Comparison of ENCODE assay signal across 26 mouse cellular contexts in genomic region chr2:131517550-131517949, GRCm38 (mm10). TPM values are rescaled to one million over a fixed set of nuclear protein-coding genes. Genes with fewer than 3 reads are reported as not detected.
DNase-seq lines count a peak whose midpoint lies in the region; ATAC-seq and TF ChIP-seq lines count a peak whose summit lies in the region.
"Had no signal": no experiment of that assay in that cellular context is flagged by ENCODE, and none has a peak within 500 bp of the region (broad histone marks: within the 10 kb centered on the region; RNA-seq: fewer than 3 reads in every experiment).

No protein-coding gene starts in this region.

- H3K9me3 ChIP-seq in CH12.LX (replicated peaks; ENCODE audit: low read length), result no peaks in the 10 kb centered on the region
- no peaks in the 10 kb centered on the region for H3K9me3 ChIP-seq in stomach, postnatal 0 days (ENCODE audit: control insufficient read depth, low read length)
- H3K9me3 ChIP-seq: G1E; heart, embryonic 13.5 days; midbrain, embryonic 15.5 days; neural tube, embryonic 15.5 days had no signal

- DNase-seq in layer of hippocampus, adult 2 months (ENCODE audit: low spot score in 2 of 2), result no peak
- DNase-seq in layer of hippocampus, postnatal 10 days (ENCODE audit: low spot score in 2 of 2), result no peak
- no peak for DNase-seq in CH12.LX (ENCODE audit: extremely low read depth)
- no peak for DNase-seq in stomach, postnatal 0 days (ENCODE audit: low spot score)
- no peak for DNase-seq in retina, embryonic 14.5 days (ENCODE audit: low spot score)
- DNase-seq: adrenal gland, adult 8-10 months; cerebellum, adult 11 months; cerebellum, adult 9-10 months; cerebellum, postnatal 36 days; gastrocnemius, postnatal 36 days; heart, adult 2 months; heart, postnatal 10 days; kidney, adult 11 months; kidney, postnatal 14 days; left cerebral cortex, postnatal 4 days; lung, adult 18-20 months; lung, postnatal 4 days; thymus, postnatal 4 days had no signal

- 0 out of 2 replicates have a peak, but pooled peaks have one; percentile 18 for TF ChIP-seq EP300 in CH12.LX (IDR thresholded peaks at IDR 0.05; ENCODE audit: low read length)
- no peak for TF ChIP-seq EP300 in stomach, postnatal 0 days (optimal IDR thresholded peaks at IDR 0.05)

- H3K27me3 ChIP-seq in CH12.LX (replicated peaks), result no peaks in the 10 kb centered on the region
- no peaks in the 10 kb centered on the region for H3K27me3 ChIP-seq in stomach, postnatal 0 days (ENCODE audit: control insufficient read depth, insufficient read depth, low read length)
- H3K27me3 ChIP-seq: heart, embryonic 13.5 days; midbrain, embryonic 15.5 days; neural tube, embryonic 15.5 days had no signal

- dilution Hi-C loops in CH12.LX (cut with MboI; ENCODE audit: extremely low pct_ligation_motif_present, extremely low pct_unique_long_range_greater_than_20kb, low sequenced_read_pairs), result no loop called here

- H3K4me1 ChIP-seq in CH12.LX (ENCODE audit: control insufficient read depth in 1 of 2, insufficient read depth in 2 of 2), result peaks cover 7 to 13% of the 10 kb centered on the region in 2 experiments; a peak in 3 of 4 replicates
- H3K4me1 ChIP-seq in stomach, postnatal 0 days (replicated peaks; ENCODE audit: control insufficient read depth, insufficient read depth), result no peaks in the 10 kb centered on the region
- H3K4me1 ChIP-seq: midbrain, embryonic 15.5 days had no signal

- H3K9ac ChIP-seq in CH12.LX (ENCODE audit: insufficient read depth, low read depth), result no peak overlapping the region
- no peak overlapping the region for H3K9ac ChIP-seq in stomach, postnatal 0 days (ENCODE audit: low read length)
- H3K9ac ChIP-seq: heart, embryonic 13.5 days; midbrain, embryonic 15.5 days; neural tube, embryonic 15.5 days had no signal

- peak; percentile 62; the same call in 1 of the 2 replicates for ATAC-seq in granulocyte monocyte progenitor cell, adult 5-6 weeks (replicated peaks; ENCODE audit: poor library complexity, severe bottlenecking)
- no peak for ATAC-seq in stomach, postnatal 0 days (ENCODE audit: low FRiP score, low TSS enrichment)
- ATAC-seq: forebrain, embryonic 14.5 days; hindbrain, embryonic 16.5 days; lung, postnatal 0 days; midbrain, embryonic 15.5 days had no signal

- no peak for TF ChIP-seq POLR2A in CH12.LX (IDR thresholded peaks at IDR 0.05; ENCODE audit: low read depth, low read length)

- no peak overlapping the region for H3K4me3 ChIP-seq in layer of hippocampus, adult 2 months
- no peak overlapping the region for H3K4me3 ChIP-seq in CH12.LX (replicated peaks in 1 of 3; ENCODE audit: low read depth in 2 of 3, low read length in 2 of 3, poor library complexity in 1 of 3)
- no peak overlapping the region for H3K4me3 ChIP-seq in stomach, postnatal 0 days (ENCODE audit: low read depth, low read length)
- H3K4me3 ChIP-seq: heart, adult 2 months; heart, embryonic 13.5 days; midbrain, embryonic 15.5 days; neural tube, embryonic 15.5 days had no signal

- H3K79me2 ChIP-seq in CH12.LX (replicated peaks; ENCODE audit: control insufficient read depth, extremely low read depth, insufficient read depth, poor library complexity, severe bottlenecking), result no peaks in the 10 kb centered on the region

- no peak overlapping the region for H3K27ac ChIP-seq in layer of hippocampus, adult 2 months
- no peak overlapping the region for H3K27ac ChIP-seq in CH12.LX (ENCODE audit: insufficient read depth, low read depth)
- H3K27ac ChIP-seq in stomach, postnatal 0 days (replicated peaks), result no peak overlapping the region
- H3K27ac ChIP-seq: heart, adult 2 months; heart, embryonic 13.5 days; midbrain, embryonic 15.5 days; neural tube, embryonic 15.5 days had no signal

- peaks cover 4 to 19% of the 10 kb centered on the region in 2 experiments for H3K36me3 ChIP-seq in CH12.LX (replicated peaks in 1 of 2; ENCODE audit: control insufficient read depth in 1 of 2, insufficient read depth in 1 of 2, low read length in 1 of 2)
- H3K36me3 ChIP-seq in stomach, postnatal 0 days (ENCODE audit: control insufficient read depth, insufficient read depth, low read length), result no peaks in the 10 kb centered on the region
- H3K36me3 ChIP-seq: G1E had no signal

- in situ Hi-C loops in CH12.LX (cut with MboI; ENCODE audit: low pct_ligation_motif_present, low pct_unique_long_range_greater_than_20kb, low sequenced_read_pairs), result loop anchor here (25.0 kb wide), 2 partner anchors 255 to 430 kb away; partner anchors contain the start of genes Pank2 and Siglec1

- H3K4me2 ChIP-seq in CH12.LX (ENCODE audit: insufficient read depth, low read depth, poor library complexity, severe bottlenecking), result no peak overlapping the region
- H3K4me2 ChIP-seq in stomach, postnatal 0 days (replicated peaks; ENCODE audit: low read depth), result no peak overlapping the region
- H3K4me2 ChIP-seq: heart, embryonic 13.5 days; midbrain, embryonic 15.5 days; neural tube, embryonic 15.5 days had no signal

- TF ChIP-seq CTCF in layer of hippocampus, adult 2 months (conservative IDR thresholded peaks at IDR 0.05), result peak; percentile 35
- peak in 1 of 2 experiments; percentile 60; a peak in 2 of 4 replicates for TF ChIP-seq CTCF in CH12.LX (conservative IDR thresholded peaks at IDR 0.05 in 1 of 2, IDR thresholded peaks at IDR 0.05 in 1 of 2; ENCODE audit: low read depth in 2 of 2, low read length in 2 of 2)
- peak; percentile 29; the same call in 1 of the 2 replicates for TF ChIP-seq CTCF in stomach, postnatal 0 days (IDR thresholded peaks at IDR 0.05; ENCODE audit: low read depth)

- peak; percentile 45 for TF ChIP-seq RAD21 in CH12.LX (IDR thresholded peaks at IDR 0.05; ENCODE audit: low read depth, low read length)

- WGBS in stomach, postnatal 0 days, result 84% methylated on average over 4 of the region's 4 CpGs

TF ChIP-seq in CH12.LX, 34 proteins besides CTCF, POLR2A, EP300 and RAD21:
- peak; percentile 72 for TF ChIP-seq ZNF384 (IDR thresholded peaks at IDR 0.05; ENCODE audit: low read depth, low read length)
- TF ChIP-seq ELF1 (IDR thresholded peaks at IDR 0.05; ENCODE audit: low read depth, low read length), result peak; percentile 71
- no peak for TF ChIP-seq JUND (conservative IDR thresholded peaks at IDR 0.05; ENCODE audit: low read depth, low read length)
- no peak for TF ChIP-seq MAZ (IDR thresholded peaks at IDR 0.05; ENCODE audit: low read depth, low read length)
- TF ChIP-seq KAT2A (IDR thresholded peaks at IDR 0.05; ENCODE audit: insufficient replicate concordance, low read length), result no peak
- TF ChIP-seq MYC (IDR thresholded peaks at IDR 0.05; ENCODE audit: low read depth, low read length), result no peak
- TF ChIP-seq SMC3 (IDR thresholded peaks at IDR 0.05; ENCODE audit: low read depth, low read length), result peak; percentile 31
- no peak for TF ChIP-seq NELFE (IDR thresholded peaks at IDR 0.05; ENCODE audit: low read depth, low read length)
- TF ChIP-seq RCOR1 (conservative IDR thresholded peaks at IDR 0.05; ENCODE audit: low read depth, low read length), result no peak
- no peak for TF ChIP-seq MXI1 (IDR thresholded peaks at IDR 0.05; ENCODE audit: low read depth, low read length)
- TF ChIP-seq POLR2AphosphoS2 (IDR thresholded peaks at IDR 0.05; ENCODE audit: low read depth, low read length), result no peak
- TF ChIP-seq UBTF (IDR thresholded peaks at IDR 0.05; ENCODE audit: low read depth, low read length), result no peak
- TF ChIP-seq HCFC1 (IDR thresholded peaks at IDR 0.05; ENCODE audit: low read depth, low read length), result no peak
- peak; percentile 83 for TF ChIP-seq IRF4 (IDR thresholded peaks at IDR 0.05; ENCODE audit: low read depth, low read length)
- TF ChIP-seq ZKSCAN1 (IDR thresholded peaks at IDR 0.05; ENCODE audit: borderline replicate concordance, low read depth, low read length), result no peak
- TF ChIP-seq TCF12 (IDR thresholded peaks at IDR 0.05; ENCODE audit: low read depth, low read length), result no peak
- TF ChIP-seq USF1 (IDR thresholded peaks at IDR 0.05; ENCODE audit: low read depth, low read length), result no peak
- no peak for TF ChIP-seq MEF2A (IDR thresholded peaks at IDR 0.05; ENCODE audit: borderline replicate concordance, low read depth, low read length)
- no peak for TF ChIP-seq ETS1 (conservative IDR thresholded peaks at IDR 0.05; ENCODE audit: low read depth, low read length)
TF ChIP-seq in CH12.LX: peak in this region for 4.

RNA-seq across cellular contexts. Expression of gene Smox, which starts 26.3 kb away (rescaled TPM):
- total RNA-seq in layer of hippocampus, adult 2 months (2021), result 10 to 100 TPM; 84.5 to 85.8 TPM
- 10 to 100 TPM; 68.0 to 74.6 TPM for total RNA-seq in layer of hippocampus, postnatal 10 days (2021)
- 4.2 and 7.6 TPM in 2 replicates for total RNA-seq in CH12.LX (2012; rRNA removed)
- 4.1 and 4.4 TPM in 2 replicates for total RNA-seq in CH12.LX (2014; rRNA removed)
- polyA plus RNA-seq in CH12.LX (2012; ENCODE audit: insufficient read length, low read depth), result 3.3 and 4.0 TPM in 2 replicates
- 6.7 and 15.1 TPM in 2 replicates for total RNA-seq in granulocyte monocyte progenitor cell, adult 5-6 weeks (2014; fragmentation: Nextera tagmentation)
- 5.6 and 9.9 TPM in 2 replicates for total RNA-seq in granulocyte monocyte progenitor cell, adult 5-6 weeks (2017)
- polyA plus RNA-seq in stomach, postnatal 0 days (2015; fragmentation: Nextera tagmentation; extraction: Ambion mirVana), result 19.1 and 21.4 TPM in 2 replicates

RNA-seq across cellular contexts. Expression of gene Adra1d, which starts 44.5 kb away (rescaled TPM):
- total RNA-seq in layer of hippocampus, adult 2 months (2021), result 10 to 100 TPM; 89.5 to 98.6 TPM
- 10 to 100 TPM; 39.6 to 43.2 TPM for total RNA-seq in layer of hippocampus, postnatal 10 days (2021)
- not detected in 2 replicates for total RNA-seq in CH12.LX (2012; rRNA removed)
- not detected in 2 replicates for total RNA-seq in CH12.LX (2014; rRNA removed)
- polyA plus RNA-seq in CH12.LX (2012; ENCODE audit: insufficient read length, low read depth), result not detected in 2 replicates
- not detected in 2 replicates for total RNA-seq in granulocyte monocyte progenitor cell, adult 5-6 weeks (2014; fragmentation: Nextera tagmentation)
- not detected in 2 replicates for total RNA-seq in granulocyte monocyte progenitor cell, adult 5-6 weeks (2017)
- 0.33 and 0.44 TPM in 2 replicates for polyA plus RNA-seq in stomach, postnatal 0 days (2015; fragmentation: Nextera tagmentation; extraction: Ambion mirVana)
- total RNA-seq: G1E had no signal
- polyA plus RNA-seq: forebrain, embryonic 14.5 days; G1E had no signal

Comparison
In these comparisons a context has a peak if more than half of its experiments do, and no peak if none do; other contexts are left out.
1. RNA of gene Smox, which starts 26.3 kb away (total RNA-seq): 84.5 to 85.8 TPM in layer of hippocampus, adult 2 months and 68.0 to 74.6 TPM in layer of hippocampus, postnatal 10 days; 5.6 to 15.1 TPM in granulocyte monocyte progenitor cell, adult 5-6 weeks and 4.1 to 7.6 TPM in CH12.LX; every median in the first group is over 4 times any median in the second.
2. RNA of gene Adra1d, which starts 44.5 kb away (total RNA-seq): 89.5 to 98.6 TPM in layer of hippocampus, adult 2 months and 39.6 to 43.2 TPM in layer of hippocampus, postnatal 10 days; not detected in CH12.LX and not detected in granulocyte monocyte progenitor cell, adult 5-6 weeks; every median in the first group is over 10 times any median in the second.